Mouse (Mus musculus): ENCODE data around the gene Gas7. TPM values are rescaled to one million over a fixed set of nuclear protein-coding genes. Genes with fewer than 3 reads are reported as not detected.

Gene Gas7
- 5.1 TPM for polyA plus RNA-seq (2014; fragmentation: Illumina TruSeq; extraction: RNeasy Lipid Tissue Mini Kit (QIAGEN cat#74804); ENCODE audit: insufficient read depth, low read depth, low replicate concordance)

DNA sequence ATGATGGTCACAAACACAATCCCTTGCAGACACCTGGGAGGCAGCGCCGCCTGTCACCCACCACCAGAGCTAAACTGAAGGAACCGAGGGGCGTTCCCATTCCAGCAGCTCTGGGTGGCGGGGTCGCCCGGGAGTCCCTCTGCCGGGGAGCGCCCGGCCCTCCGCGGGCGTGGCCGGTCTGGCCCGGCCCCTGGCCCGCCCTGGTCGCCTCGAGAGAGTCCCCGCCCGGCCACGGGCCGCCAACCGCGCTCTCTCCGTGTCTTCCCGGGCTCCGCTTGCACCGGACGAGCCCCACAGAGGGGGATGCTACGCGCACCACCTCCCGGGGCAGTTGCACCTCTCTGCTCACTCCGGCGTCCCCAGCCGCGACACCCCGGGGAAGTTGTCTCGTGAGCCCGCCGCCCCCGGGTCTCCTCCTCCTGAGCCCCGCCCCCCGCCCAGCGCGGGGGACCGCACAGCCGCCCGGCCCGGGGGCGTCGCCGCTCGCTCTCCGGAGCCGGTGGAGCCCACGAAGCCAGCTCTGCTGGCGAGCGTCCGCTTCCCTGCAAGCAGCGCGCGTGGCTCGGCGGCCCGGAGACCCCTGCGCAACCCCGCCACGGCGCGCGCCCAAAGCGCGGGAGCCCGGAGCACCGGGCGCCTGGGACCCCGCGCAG lies at the start of gene Gas7:
Gene Gas7 (plus strand): TSS at position 564 of the 653 bp plus-strand sequence.

DNA sequence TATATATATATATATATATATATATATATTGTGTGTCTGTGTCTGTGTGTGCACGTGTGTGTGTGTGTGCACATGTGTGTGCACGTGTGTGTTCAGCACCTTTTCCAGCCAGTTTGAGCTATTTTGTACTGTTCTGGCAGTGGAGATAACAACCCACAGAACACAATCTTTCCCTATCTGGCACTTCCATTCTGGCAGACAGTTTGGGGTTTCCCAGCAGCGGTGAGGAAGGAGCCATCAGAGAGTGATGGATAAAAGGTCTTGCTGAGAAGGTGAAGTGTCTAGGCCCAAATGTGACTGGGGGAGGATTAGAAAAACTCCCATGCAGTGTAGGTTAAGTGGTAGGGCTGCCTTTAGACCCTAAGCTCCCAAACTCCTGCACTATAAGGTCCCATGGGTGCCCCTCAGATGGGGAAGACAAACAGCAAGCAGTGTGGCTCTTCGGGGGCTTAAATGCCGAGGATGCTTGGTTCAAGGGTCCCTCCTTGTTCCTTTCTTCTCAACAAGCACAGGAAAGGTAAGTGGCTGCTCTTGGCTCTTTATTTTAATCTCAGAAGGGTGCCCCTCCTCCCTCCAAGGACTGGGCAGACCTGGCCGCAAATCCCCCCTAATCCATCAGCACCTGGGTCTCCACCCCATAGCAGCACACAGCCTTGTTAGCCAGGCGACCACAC lies 239.6 kb downstream of the Gas7 start, which contains the start of gene Rcvrn:
Gene Rcvrn (plus strand): TSS at position 624 of the 674 bp plus-strand sequence.

Other genes with a start within 250 kb of the Gas7 start
- not detected for gene Myh4, start 217.4 kb upstream of the Gas7 start, polyA plus RNA-seq (2014; fragmentation: Illumina TruSeq; extraction: RNeasy Lipid Tissue Mini Kit (QIAGEN cat#74804); ENCODE audit: insufficient read depth, low read depth, low replicate concordance)
- not detected for gene Myh8, start 178.3 kb upstream of the Gas7 start, polyA plus RNA-seq (2014; fragmentation: Illumina TruSeq; extraction: RNeasy Lipid Tissue Mini Kit (QIAGEN cat#74804); ENCODE audit: insufficient read depth, low read depth, low replicate concordance)
- 3.0 TPM for gene Myh13, start 133.8 kb upstream of the Gas7 start, polyA plus RNA-seq (2014; fragmentation: Illumina TruSeq; extraction: RNeasy Lipid Tissue Mini Kit (QIAGEN cat#74804); ENCODE audit: insufficient read depth, low read depth, low replicate concordance)
- not detected for gene Rcvrn, start 239.9 kb downstream of the Gas7 start, polyA plus RNA-seq (2014; fragmentation: Illumina TruSeq; extraction: RNeasy Lipid Tissue Mini Kit (QIAGEN cat#74804); ENCODE audit: insufficient read depth, low read depth, low replicate concordance)